Mouse (Mus musculus): Measurements from ENCODE around the gene Megf8.
A peak's percentile ranks its signal among the peaks of the same experiment; 100 is the strongest.

Gene Megf8

DNA sequence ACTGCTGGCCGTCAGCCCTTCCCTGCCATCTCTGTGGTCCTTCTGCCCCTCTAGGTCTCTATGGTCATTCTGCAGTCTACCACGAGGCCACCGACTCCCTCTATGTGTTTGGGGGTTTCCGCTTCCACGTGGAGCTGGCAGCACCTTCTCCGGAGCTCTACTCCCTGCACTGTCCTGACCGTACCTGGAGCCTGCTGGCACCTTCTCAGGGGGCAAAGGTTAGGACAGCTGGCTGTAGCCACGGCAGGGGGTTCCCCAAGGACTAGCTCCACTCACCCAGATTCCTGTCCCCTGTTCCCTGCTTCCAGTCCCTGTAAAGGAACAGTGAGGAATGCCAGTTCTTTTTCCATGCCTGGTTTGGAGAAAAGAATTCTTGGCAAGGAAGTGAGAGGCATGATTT, 31.9 kb downstream of the Megf8 start:
- DNase-seq, result no peak

DNA sequence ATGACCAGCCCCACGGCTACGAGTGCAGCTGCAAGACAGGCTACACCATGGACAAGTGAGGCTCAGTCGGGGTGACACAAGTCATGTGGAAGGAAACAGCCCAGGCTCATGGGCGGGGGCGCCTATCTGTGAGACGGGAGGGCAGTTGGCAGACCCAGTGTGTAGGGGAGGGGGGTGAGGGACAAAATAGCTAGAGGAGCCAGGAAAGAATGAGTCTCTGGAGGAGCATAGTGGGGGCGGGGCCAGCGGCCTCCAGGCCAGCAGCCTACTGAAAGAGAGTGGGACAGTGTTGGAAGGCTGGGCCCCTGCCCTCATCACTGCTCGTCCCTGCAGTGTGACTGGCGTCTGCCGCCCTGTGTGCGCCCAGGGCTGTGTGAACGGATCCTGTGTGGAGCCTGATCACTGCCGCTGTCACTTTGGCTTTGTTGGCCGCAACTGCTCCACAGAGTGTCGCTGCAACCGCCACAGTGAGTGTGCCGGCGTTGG, 41.8 kb downstream of the Megf8 start:
- DNase-seq, result no peak

DNA sequence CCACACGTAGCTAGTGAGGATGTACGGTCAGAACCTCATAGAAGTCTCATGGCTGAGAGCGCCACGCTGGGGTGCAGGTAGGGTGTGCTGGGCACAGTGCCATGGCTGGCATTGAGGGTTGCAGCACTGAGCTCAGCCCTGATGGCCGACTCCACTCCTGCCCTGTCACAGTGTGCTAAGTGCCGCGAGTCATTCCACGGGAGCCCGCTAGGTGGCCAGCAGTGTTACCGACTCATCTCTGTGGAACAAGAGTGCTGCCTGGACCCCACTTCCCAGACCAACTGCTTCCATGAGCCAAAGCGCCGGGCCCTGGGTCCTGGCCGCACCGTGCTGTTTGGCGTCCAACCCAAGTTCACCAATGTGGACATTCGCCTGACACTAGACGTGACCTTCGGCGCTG, 46.2 kb downstream of the Megf8 start:
- no peak for DNase-seq

DNA sequence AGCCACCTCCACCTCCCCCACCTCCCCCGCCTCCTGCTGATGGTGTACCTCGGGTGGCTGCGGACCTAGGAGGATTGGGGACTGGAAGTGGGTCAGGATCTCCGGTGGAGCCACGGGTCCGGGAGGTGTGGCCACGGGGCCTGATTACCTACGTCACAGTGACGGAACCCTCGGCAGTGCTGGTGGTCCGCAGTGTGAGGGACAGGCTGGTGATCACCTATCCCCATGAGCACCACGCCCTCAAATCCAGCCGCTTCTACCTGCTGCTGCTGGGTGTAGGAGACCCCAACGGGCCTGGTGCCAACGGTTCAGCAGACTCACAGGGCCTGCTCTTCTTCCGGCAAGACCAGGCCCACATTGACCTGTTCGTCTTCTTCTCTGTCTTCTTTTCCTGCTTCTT, 46.7 kb downstream of the Megf8 start:
- no peak for DNase-seq

DNA sequence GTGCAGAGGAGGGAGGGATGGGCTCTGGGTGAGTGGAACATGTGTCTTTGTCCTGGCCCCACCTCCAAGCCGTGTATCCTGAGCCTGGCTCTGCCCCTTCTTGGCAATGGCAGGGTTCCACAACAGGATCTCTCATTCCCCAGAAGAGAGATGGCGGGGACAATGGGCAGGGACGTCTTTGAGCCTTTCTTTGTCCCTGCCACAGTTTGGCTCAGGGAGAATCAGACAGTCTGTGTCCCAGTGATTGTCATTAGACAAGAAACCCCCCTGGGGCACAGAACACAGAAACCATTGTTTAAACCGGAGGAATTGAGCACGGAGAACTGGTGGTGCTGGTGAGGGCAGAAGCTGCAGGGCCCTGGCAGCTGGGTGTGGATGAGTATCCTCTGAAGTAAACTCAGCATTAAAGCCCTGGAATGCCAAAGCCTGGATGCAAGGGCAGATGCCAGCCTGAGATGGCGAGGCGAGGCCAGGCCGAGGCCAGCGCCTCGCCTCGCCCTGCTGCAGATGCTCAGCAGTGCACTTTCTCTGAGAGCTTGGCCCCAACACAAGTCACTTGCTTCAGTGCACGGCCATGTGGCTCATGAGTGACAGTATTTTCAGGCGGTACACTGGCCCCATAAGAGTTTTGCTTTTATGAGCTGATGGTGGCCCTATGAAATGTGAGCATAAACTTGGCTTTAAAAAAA, 49.1 kb downstream of the Megf8 start:
- no peak for DNase-seq

DNA sequence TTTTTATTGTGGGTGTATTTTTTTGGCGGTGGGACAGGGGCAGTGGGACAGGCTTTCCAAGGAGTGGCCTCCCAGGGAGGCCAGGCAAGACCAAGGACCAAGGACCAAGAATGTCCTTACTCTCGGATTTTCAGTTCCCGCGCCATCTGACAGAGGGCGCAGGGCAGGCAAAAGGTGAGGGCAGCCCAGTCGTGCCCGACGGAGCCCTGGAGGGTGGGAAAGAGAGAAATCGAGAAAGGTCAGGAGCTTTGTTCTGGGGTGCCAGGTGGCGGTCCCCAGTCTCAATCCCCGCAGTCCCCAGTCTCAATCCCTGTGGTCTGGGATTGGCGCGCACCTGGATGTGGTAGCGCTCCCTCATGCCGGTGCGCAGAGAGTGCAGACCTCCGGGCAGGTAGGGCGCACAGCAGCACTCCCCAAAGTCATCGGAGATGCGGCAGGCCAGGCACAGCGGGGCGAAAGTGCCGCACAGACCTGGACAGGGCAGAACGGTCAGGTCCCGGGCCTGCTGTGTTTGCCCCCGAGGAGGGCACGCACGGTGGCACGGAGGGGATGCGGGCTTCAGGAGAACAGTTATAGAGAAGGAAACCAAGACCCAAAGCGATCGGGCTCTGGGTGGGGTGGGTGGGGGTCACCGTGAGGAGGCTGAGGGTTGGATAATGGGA, 50.8 kb downstream of the Megf8 start:
- DNase-seq, result no peak

DNA sequence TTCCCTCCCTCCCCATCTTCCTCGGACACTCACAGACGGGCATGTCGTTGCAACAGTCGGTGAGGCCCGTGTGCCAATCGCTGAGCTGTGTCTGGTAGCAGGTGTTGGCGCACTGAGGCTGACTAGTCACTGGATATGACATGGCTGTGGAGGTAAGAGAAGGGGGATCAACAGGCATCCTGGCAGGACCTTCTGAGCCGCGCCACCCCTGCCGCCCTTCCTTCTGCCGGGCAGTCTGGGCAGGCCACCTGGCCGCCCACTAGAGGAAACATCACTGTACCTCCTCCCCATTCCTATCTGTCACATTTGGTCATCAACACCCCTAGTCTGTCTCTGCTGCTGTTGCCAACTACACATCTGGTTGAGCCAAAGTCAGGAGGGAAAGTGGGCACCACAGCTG, 51.4 kb downstream of the Megf8 start:
- DNase-seq, result no peak

DNA sequence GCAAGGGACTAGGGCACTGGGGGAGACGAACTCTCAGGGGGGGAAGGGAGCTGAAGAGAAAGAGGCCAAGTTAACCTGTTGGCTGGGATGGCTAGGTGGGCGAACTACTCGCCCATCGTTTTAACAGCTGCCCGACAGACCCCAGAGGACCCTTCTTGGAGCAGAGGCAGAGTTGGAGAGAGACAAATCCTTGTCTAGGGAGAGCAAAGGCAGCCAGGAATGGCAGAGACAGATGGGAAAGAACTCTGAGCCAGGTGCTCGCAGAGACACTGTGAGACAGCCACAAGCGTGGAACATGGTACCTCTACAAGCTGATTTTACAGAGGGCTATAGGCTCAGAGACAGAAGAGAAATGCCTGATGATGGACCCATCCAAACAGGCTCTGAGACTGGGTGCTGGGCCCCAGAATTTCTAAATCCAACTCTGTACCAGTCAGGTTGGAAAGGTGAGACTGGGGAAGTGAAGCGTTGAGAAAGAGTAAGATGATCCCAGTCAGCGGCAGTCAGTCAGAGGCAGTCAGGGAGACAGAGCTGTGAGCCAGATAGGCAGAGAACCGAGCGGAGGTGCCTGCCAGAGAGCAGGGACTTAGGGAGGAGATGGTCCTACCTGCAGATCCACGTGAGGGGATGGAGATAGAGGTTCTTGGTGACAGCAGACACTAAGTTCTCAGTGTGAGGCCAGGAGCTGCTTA, 52.2 kb downstream of the Megf8 start, which contains the start of gene Cnfn:
TSS of gene Cnfn (minus strand) at position 667 of the 692 bp plus-strand sequence.
- DNase-seq, result no peak

DNA sequence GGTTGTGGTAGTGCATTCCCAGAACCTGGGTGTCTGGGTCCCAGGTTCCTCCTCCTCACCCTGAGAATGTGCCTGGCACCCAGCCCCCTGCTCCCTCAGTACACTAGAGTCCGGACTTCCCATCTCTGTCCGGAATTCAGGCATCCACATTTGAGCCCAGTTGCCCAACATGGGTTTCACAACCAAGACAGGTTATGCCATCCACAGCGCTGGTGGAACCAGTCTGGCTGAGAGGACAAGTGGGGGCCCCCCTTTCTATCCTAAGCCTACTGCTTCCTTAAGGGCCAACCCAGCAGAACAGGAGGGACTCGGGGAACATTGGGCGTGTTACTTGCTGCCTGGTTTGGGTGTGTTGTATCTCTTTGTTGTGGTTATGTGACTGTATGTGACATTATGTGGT, 55.5 kb downstream of the Megf8 start:
- no peak for DNase-seq

DNA sequence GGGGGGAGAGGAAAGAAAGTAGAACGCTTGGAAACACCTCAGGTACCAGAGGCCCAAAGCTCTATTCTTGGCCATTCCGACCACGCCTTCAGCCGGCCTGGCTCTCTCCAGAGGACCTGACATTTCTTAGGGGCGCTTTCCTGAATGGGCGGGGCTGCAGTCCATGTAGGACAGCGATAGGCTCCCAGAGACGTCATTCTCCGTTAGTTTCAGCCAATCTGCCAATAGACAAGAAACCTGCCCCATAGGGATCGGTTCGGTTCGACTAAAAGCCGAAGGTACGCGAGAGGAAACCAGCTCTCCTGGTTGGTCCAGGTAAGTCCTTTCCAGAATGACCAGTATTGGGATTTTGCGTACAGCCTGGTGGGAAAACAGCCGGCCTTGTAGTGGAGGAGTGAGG, 59.6 kb downstream of the Megf8 start:
- peak; percentile 92 for DNase-seq

DNA sequence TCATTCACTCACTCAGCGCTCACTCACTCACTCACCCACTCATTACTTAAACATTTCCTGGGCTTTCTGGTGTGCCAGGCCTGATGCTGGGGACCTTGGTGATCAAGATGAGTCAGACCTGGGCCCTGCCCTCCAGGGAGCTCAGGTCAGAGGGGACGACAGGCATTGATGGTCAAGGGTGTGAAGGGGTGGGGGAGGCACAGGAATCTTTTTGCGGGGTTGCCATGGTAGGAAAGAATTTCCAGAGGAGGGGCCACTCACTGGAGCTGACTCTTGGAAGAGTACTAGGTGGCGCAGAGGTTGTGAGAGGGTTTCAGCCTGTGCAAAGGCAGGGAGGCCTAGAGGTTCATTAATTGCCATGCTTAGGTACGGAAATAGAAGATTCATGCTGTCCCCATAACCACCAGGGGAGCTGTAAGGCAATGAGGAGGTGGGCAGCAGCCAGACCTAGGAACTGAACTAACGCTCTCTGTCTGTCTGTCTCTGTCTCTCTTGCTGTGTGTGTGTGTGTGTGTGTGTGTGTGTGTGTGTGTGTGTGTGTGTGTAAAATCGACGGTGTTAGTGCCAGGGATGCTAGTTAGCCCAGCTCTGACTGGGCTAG, 60.2 kb downstream of the Megf8 start:
- no peak for DNase-seq

DNA sequence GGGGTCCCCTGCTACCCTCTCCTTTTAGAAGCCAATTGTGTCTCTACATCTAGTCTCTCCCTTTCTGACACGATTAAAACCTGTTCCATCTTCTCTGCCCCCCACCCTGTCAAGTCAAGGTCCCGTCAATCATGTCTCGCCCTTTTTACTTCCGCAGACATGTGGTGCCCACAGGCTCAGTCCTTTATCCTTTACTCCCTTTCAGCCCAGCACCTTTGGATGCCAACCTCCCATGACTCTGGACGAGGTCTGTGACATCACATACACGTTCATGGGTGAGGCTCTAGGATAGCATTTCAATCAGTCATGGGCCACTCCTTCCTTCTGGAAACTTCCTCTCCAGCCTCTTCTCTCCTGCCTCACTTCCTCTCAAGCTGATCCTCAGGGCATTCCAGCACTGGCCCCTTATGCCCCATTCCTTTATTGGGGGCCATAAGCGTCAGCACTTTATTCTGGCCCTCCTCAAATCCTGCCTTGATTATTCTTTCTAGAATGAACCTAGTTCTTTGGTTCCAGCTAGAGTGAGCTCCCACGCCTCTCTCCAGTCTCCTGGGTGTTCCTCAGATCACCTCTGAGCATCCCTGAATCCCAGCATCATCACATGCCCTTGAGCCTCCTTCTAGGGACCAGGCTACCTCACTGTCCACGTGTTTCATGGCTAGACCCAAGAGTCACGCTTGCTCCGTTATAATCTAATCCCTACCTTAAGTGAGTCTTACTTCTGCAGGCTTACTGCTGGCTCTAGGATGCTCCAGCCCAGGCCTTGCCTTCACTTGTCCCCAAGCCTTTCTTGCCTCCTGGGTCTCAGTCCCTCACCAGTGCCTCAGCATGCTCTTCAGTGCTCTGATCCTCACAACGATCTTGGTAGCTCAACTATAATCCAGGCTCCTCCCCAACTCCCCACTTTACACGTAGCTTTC, 61.5 kb downstream of the Megf8 start:
- DNase-seq, result no peak

DNA sequence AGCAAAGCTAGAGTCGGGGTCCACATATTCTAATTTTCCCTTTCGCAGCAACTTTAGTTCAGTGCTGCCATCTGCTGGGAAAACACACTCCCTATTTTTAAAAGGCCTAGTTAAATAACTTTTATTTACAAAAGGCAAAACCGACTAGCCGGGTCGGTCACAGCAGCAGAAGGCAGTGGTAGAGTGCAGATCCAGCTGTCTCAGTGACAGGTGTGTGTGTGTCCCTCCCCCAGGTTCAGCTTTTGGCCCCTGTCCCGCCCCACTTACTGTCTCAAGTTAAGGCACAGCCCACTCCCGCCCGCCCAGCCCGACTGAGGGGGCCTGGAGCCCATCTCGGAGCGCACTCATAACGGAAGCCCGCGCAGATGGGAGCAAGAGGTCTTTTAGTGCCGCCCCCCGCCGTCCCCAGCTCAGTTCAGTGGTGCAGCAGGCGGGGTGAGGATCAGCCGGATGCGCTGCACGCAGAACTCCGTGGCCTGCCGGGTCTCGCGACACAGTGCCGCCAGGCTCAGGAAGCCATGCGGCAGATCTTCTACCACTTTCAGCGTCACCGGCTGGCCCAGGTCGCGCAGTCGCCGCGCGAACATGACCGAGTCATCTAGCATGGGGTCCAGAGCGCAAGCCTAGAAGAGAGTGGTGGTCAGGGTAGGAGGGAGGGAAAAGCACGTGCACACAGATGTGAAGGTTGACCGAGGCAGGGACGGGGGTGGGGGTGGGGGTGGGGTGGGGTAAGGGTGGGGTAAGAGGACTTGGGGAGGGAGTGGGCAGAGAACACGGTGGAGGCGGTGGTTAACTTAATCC, 62.8 kb downstream of the Megf8 start:
- DNase-seq, result peak; percentile 44

DNA sequence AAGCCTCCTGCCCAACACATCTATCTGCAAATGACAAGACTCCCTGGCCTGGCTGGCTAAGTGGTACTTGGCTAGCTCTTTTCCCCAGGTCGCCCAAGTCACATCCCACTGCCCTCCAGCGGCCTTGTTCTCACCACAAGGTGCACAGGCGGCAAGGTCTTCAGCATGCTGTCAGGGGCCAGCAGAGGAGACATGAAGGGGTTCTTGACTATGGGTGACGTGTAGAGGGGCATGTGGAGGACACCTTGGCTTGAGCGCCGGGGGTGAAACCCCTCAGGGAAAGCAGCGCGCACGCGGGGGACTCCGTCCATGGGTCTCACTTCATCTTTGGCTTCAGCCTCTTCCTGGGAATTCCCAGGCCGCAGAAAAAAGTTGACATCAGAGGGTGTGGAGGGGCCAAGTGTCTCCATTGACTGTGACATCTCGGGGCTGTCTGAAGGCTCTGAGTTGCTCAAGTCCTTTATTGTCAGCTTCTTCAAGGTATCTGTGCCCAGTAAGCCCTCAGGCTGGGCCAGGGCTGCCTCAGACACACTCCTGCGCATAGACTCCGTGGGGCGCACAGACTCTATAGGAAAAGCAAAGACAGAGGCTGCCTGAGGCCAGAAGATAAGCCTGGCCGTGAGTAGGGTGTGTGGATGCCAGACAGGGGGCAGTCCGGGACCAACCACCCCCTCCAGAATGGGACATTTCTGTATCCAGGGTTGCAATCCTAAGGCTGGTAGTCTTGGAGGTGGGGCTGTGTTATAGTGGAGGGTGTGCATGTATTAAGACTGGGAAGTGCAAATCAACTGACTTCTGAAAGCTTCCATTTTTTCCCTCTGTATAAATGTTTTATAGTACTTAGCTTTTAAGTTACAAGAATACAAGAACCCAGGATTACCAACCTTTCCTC, 63.7 kb downstream of the Megf8 start:
- no peak for DNase-seq

DNA sequence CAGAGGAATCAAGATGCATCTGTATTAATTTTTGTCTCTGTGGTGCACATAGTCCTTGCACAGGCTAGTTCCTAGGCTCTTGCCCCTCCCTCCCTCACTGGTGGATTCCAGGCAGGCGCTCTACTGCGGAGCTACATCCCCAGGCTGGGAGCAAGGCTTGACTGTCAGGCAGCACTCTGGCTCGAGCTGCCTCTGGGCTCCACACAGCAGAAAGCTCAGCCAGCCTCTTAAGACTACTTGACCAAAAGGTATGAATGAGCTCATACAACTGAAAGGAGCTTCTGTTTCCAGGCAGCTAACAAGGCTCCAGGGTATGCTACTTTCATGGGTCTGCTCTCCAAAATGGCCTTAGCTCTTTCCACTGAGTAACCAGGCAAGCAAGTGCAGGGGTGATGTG, 64.3 kb downstream of the Megf8 start:
- no peak for DNase-seq

DNA sequence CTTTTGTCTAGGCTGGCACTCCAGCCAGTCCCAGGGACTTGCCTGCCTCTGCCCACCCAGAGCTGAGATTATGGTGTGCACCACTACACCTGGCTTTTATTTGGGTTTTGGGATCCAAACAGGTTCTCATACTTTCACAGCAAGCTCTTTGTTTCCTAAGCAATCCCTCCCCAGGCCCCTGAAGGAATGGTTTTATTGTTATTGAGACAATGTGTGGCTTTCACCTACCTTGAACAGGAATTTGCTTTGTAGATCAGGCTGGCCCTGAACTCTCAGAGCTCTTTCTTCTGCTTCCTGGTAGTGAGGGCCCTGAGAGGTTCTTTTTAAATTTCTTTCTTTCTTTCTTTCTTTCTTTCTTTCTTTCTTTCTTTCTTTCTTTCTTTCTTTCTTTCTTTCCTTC, 65.6 kb downstream of the Megf8 start:
- no peak for DNase-seq

DNA sequence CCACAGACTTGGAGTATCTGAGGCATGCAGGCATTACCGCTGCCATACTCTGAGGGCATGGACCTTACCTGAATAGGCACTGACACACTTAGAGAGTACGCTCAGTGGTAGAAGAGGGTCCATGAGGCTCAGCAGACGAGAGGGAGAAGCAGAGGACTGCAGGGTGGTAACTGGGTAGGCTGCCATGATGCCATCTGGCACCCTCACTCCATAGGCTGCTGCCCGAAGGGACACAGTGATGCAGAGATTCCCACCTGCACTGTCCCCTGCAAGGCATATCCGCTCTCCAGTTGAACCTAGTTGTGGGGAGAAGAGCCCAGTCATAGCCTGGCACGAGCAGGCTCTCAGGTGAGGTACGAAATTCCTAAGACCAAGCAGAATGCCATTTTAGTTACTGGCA, 66.4 kb downstream of the Megf8 start:
- DNase-seq, result no peak

DNA sequence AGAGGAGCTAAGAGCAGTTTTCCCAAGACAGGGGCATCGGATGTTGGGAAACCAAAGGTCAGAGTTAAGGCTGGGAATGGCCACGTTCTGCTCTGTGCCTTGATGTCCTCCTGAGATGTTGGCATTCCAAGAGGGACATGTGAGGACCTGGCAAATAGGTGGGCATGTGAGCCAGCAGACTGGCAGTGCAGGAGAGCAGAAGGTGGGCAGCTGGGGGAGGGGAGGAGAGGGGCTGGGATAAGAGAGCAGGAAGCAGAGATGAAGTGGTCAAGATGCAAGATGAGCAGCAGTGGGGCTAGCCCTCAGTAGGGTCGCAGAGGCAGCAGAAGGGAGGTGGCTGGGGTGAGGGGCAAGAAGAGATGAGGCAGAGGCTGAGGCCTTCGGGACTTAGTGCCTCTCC, 66.9 kb downstream of the Megf8 start:
- no peak for DNase-seq

DNA sequence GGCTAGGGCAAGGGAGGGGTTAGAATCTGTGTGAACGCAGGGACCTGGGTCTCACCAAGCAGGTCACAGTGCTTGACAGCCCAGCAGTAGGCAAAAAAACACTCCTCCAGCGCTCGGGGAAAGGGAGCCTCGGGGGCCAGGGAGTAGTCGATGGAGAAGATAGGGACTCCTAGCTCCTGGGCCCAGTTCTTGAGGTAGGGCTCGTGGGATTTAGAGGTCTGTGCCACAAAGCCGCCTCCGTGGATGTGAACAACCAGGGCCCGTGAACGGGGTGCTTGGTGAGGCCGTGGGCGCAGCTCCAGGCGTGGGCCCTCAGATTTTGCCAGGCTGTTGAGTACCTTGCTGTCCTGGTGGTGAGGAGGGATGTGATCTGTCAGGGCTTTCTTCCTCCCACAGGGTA, 67.4 kb downstream of the Megf8 start:
- DNase-seq, result no peak

DNA sequence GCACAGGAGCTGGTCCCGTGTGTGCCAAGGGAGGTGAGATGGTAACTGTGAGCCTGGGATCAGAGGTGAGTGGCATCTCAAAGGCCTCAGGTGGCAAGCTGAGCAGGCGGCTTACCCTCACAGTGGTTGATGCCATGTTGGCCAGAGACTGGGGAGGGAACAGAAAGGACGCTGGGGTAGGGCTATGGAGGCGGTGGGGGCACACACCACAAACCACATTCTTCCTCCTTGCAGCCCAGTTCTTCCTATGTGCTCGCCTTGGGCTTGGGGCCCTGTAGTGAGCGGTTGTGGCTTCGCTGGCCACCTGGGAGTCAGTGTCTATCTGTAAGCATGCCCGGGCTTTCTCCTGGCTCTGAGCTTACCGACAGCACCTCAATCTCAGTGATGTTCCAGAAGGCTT, 67.9 kb downstream of the Megf8 start:
- no peak for DNase-seq

DNA sequence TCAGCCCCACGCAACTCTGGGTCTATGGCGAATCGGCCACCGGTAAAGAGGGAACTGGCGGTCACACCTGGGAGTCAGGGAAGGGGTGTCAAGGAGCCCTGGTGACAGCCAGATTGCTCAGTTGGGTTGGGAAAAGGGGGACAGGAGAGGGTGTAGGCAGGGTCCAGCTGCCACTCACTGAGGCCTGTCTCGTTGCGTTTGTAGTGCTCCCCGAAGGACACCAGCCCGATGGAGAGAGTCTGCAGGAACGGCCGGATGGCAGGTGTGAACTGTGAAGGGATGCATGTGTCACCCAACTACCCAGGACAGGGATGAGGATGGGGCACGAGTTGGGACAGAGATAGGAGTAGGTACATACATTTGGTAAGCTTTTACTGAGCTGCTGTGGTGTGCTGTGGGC, 68.3 kb downstream of the Megf8 start:
- no peak for DNase-seq

Measured in right cerebral cortex, adult 18-20 months (tissue).